Mouse (Mus musculus) embryonic facial prominence, embryonic 10.5 days (tissue): Measurements from ENCODE around the gene Wnk4. TPM values are rescaled to one million over a fixed set of nuclear protein-coding genes. Genes with fewer than 3 reads are reported as not detected.

Experiments
- DNase-seq: peaks from one replicate; pipeline ENCODE4 v3.0.0-alpha.2; 2017; ENCODE audit warnings: low spot score
- H3K27ac ChIP-seq: fragments of 300-500 bp; sonication (generic); replicated peaks from 2 replicates; pipeline ENCODE4 v1.5.1; 2016; ENCODE audit warnings: mild to moderate bottlenecking
- H3K27me3 ChIP-seq: fragments of 300-500 bp; sonication (generic); replicated peaks from 2 replicates; pipeline ENCODE4 v1.6.1; 2016; ENCODE audit warnings: low read depth, mild to moderate bottlenecking; ENCODE audit not compliant: poor library complexity, severe bottlenecking
- H3K36me3 ChIP-seq: fragments of 300-500 bp; sonication (generic); replicated peaks from 2 replicates; pipeline ENCODE4 v1.6.1; 2016; ENCODE audit warnings: mild to moderate bottlenecking, moderate library complexity
- H3K4me1 ChIP-seq: fragments of 300-500 bp; sonication (generic); 2 replicates; pipeline ENCODE4 v1.6.1; 2016
- H3K4me3 ChIP-seq: fragments of 300-500 bp; sonication (generic); 2 replicates; pipeline ENCODE4 v1.5.1; 2016; ENCODE audit warnings: mild to moderate bottlenecking, moderate library complexity
- H3K9me3 ChIP-seq: fragments of 300-500 bp; sonication (generic); 2 replicates; pipeline ENCODE4 v1.6.1; 2016; ENCODE audit warnings: mild to moderate bottlenecking
- WGBS: fragments of 180-500 bp; shearing (Covaris S2); methylation state at CpG from one replicate; pipeline ENCODE4 v1.1.7; 2016; 5-methylcytosine and 5-hydroxymethylcytosine counted together
- polyA plus RNA-seq: library from polyadenylated mRNA; unstranded; fragments of >200 nt; fragmentation: Nextera tagmentation; extraction: Ambion mirVana; gene quantifications from 2 replicates; pipeline ENCODE4 v1.2.1, GENCODE M21; 2016

The Wnk4 gene
- polyA plus RNA-seq, 1 experiment from 2014 or later = 8.3 TPM

DNA sequence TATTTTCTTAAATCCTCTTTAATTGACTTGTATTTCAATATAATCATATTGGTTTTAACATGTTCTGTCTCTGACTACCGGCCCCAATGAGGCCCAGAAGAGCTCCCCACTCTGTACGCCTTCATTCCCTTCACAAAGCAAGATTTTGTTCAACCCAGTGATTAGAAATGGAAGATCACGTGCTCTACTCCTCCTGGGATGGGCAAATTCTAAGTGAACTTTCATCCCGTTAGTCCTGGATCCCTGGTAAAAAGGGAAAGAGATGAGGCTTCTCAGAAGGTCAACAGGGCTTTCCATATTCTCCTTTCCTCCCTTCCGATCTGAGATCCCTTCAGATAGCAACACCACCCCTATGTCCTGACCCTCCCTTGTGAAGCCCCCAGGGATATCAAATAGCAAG is 29.8 kb upstream of the Wnk4 start:
- H3K36me3 ChIP-seq = no peaks in the 10 kb centered on the region
- H3K9me3 ChIP-seq = no peaks in the 10 kb centered on the region
- H3K4me1 ChIP-seq = peaks cover 47% of the 10 kb centered on the region
- peaks cover 5% of the 10 kb centered on the region; the same call in 1 of the 2 replicates for H3K27me3 ChIP-seq
- H3K27ac ChIP-seq = peak overlapping the region; percentile 86
- peak overlapping the region; percentile 38 for H3K4me3 ChIP-seq
- 11% methylated on average over 5 of the region's 5 CpGs for WGBS
- peak; percentile 17 for DNase-seq

DNA sequence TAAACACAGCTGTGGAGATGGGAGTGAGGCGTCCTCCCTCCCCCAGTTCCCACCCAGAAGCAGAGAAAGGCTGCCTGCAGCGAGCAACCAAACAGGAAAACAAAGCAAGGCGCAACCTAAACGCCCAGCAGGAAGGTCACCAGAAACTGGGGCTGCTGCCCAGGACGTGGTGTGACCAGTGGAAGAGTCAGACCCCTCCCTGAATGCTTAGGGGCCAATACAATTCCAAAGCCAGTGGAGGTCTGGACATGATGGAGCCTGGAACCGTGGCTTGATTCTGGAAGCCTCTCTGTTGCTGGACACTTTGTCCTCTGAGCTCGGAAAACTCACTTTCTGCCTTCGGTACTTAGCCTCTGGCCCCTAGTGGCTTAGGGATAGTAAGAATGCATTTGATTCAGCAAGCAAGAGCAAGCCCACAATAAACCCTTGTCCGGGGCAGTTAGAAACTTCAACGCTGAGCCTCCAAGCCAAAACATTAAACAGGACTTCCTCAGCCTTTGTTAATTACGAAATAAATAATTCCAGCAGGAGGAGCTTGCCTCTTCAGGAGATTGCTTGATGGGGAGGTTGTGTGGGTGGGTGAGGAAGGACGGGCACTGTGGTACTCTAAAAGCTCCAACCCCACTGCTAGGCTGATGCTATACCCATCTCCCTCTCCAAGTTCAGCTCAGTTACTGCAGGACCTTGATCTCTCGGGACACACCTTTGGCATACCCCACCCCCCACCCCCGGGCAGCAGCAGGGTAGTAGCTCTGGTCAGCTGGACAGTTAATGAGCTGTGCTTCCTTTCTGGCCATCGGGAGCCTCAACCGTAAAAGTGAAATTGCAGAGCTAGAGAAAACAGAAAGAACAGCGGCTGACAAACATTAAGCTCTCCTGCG is 29.1 kb upstream of the Wnk4 start:
- no peaks in the 10 kb centered on the region for H3K9me3 ChIP-seq
- no peaks in the 10 kb centered on the region for H3K36me3 ChIP-seq
- H3K27me3 ChIP-seq = peaks cover 5% of the 10 kb centered on the region; the same call in 1 of the 2 replicates
- H3K4me1 ChIP-seq = peaks cover 39% of the 10 kb centered on the region
- peak overlapping the region; percentile 38 for H3K4me3 ChIP-seq
- peak; percentile 56 for DNase-seq
- WGBS = 7% methylated on average over 18 of the region's 18 CpGs
- peak overlapping the region; percentile 86 for H3K27ac ChIP-seq

DNA sequence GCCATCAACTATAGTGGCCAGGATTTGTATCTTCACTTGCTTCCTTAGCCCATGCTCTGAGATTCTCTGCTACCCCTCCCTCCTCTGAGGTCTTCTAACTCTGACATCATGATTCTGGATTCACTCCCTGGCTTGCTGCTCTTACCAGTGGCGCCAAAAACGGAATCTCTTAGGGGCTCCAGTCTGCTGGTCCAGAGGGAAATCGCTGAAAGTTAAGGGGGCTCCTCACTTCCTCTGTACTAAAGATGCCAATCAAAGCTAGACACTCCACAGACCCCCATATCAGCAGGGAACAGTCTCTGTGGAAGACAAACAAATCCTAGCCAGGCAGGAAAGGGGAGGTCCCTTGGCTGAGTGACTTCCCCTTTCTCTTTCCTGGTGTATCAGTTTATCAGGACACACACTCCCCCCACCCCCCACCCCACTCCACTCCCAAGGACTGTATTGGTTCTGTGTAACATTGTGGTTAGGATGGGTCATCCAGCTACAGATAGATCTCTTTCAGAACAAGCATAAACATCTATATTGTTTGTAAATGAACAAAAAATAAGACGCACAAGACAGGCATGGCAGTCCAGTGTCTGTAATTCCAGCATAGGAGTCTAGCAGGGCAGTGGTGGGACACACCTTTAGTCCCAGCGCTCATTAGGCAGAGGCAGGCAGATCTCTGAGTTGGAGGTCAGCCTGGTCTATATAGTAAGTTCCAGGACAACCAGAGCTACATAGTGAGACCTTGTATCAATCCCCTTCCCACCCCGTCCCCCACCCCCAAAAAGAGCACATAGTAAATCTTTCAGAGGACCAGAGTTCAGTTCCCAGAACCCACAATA is 28.1 kb upstream of the Wnk4 start:
- 51% methylated on average over 6 of the region's 6 CpGs for WGBS
- H3K36me3 ChIP-seq = no peaks in the 10 kb centered on the region
- H3K27me3 ChIP-seq = peaks cover 5% of the 10 kb centered on the region; the same call in 1 of the 2 replicates
- H3K4me1 ChIP-seq = peaks cover 36% of the 10 kb centered on the region
- peak; percentile 23 for DNase-seq
- H3K4me3 ChIP-seq = peak overlapping the region; percentile 38
- H3K27ac ChIP-seq = peak overlapping the region; percentile 86
- H3K9me3 ChIP-seq = no peaks in the 10 kb centered on the region

DNA sequence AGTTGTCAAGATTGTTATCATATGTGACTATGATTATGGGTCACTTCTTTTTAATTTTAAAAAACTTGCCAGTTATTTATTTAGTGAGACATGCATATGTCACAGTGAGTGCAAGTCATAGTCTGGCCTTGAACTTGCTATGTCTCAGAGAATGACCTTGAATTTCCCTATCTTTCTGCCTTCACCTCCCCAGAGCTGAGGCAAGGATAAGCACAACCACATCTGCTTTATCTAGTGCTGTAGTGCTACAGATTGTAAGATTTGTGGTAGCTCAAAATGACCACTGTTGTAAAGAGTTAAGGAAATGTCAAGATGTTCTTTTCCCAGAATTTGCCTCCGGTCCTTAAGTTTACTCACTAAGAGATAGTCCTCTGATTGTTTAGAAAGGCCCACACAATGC is 27.1 kb upstream of the Wnk4 start:
- Histone ChIP-seq H3K27ac (no peak overlapping the region), H3K36me3 (no peaks in the 10 kb centered on the region), H3K27me3 (no peaks in the 10 kb centered on the region; the same call in 1 of the 2 replicates), H3K4me1 (peaks cover 45% of the 10 kb centered on the region), H3K9me3 (no peaks in the 10 kb centered on the region), H3K4me3 (no peak overlapping the region)
- 90% methylated on average over 1 of the region's 1 CpGs for WGBS
- no peak for DNase-seq

DNA sequence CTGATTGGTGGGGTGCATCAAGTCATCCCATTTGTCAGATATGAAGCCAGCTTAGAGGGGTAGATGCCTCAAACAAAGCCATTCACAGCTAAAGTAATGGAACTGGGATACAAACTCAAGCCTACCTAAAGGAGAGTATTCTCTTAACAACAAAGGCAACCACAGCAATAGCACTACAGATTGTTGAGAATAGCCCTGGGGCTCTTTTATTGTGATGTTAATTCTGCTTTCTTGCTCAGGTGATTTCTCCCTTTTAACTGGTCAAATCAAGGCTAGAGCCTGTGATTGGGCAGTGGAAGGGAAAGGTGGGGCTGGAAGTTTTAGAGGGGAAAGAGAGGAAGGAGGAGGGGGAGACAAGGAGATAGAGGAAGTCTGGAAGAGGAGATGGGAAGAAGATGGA is 26.2 kb upstream of the Wnk4 start:
- Histone ChIP-seq H3K27ac (no peak overlapping the region), H3K27me3 (no peaks in the 10 kb centered on the region; the same call in 1 of the 2 replicates), H3K9me3 (no peaks in the 10 kb centered on the region), H3K4me1 (peaks cover 47% of the 10 kb centered on the region), H3K4me3 (no peak overlapping the region), H3K36me3 (no peaks in the 10 kb centered on the region)
- no peak for DNase-seq

DNA sequence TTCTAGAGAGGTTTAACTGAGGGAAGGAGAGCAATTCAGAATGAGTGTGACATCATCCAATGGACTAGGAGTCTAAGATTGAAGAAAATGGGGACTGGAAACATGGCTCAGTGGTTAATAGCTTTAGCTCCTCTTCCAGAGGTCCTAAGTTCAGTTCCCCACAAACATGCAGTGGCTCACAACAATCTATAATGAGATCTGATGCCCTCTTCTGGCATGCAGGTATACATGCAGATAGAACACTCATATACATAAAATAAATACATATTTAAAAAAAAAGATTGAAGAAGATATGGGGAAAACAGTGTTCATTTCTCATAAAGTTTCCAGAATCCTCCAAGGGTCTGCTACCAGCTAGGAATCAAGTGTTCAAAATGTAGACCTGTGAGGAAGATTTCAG is 24.9 kb upstream of the Wnk4 start:
- Histone ChIP-seq H3K4me3 (no peak overlapping the region), H3K4me1 (peaks cover 34% of the 10 kb centered on the region), H3K36me3 (no peaks in the 10 kb centered on the region), H3K27ac (no peak overlapping the region), H3K9me3 (no peaks in the 10 kb centered on the region), H3K27me3 (no peaks in the 10 kb centered on the region)
- no peak for DNase-seq

DNA sequence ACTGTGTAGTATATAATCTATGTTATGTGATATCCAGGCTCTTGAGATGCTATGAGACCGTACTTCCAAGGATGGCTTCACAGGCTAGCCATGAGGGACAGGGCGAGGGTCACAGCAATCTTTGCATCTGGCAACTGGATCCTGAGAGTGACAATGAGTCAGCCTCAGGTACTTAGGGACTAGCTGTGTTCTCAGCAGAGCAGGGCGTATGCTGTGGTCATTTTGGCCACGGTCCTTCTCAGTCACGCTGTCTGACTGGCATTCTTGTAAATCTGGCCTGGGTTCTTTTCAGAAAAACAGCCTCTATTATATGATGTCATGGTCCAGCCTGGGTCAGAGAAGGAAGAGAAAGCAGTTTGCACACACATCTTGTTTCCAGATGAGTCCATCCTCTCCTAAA is 23.6 kb upstream of the Wnk4 start:
- WGBS = 91% methylated on average over 5 of the region's 5 CpGs
- Histone ChIP-seq H3K9me3 (no peaks in the 10 kb centered on the region), H3K27ac (no peak overlapping the region), H3K36me3 (no peaks in the 10 kb centered on the region), H3K4me3 (no peak overlapping the region), H3K27me3 (no peaks in the 10 kb centered on the region), H3K4me1 (peaks cover 22% of the 10 kb centered on the region)
- no peak for DNase-seq

DNA sequence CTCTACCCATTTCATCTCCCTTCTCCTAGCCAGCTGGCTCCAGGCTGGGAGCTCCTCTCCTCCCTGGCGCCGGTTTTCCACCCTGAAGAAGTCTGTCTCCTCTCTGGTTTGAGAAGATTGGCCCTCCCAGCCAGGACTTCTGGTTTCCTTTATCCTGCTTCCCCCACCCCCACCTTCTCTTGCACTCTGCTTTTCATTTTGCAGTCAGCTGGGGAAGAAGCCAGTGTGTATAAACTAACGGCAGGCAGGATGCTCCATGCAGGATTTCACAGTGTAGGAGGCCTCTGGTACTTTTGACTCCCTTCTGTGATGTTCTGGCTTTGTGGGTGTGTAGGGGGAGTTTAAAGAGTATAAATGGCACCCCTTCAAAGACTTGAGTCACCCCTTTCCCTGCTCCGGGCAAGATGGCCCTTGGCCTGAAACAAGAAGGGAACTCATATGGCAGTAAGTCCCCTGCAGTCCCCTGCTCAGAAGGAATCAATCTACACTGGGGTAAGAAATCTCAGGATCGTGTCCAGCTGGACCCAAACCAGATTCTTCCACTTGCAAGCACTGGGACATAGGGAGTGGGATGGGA is 22.2 kb upstream of the Wnk4 start:
- DNase-seq = peak; percentile 35
- no peaks in the 10 kb centered on the region for H3K27me3 ChIP-seq
- 34% methylated on average over 5 of the region's 5 CpGs for WGBS

DNA sequence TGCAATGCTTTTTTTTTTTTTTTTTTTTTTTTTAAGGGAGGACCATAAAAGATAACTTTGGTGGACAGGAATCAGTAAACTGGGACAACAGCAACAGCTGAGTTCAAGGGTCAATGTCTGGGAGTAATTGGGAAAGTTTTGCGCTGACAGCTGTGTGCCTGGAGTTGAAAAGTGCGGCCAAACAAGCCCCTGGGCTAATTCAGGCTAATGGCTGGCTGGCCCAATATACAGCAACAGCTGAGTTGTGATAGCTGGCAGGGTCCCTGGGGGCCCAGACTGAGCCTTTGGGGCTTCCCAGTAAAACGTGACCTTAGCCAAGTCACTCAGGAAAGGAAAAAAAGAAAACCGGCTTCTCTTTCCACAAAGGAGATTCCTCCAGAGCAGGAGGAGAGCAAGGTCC is 15.3 kb upstream of the Wnk4 start:
- H3K9me3 ChIP-seq = no peaks in the 10 kb centered on the region
- 18% methylated on average over 4 of the region's 4 CpGs for WGBS
- H3K36me3 ChIP-seq = no peaks in the 10 kb centered on the region
- peaks cover 50% of the 10 kb centered on the region for H3K4me1 ChIP-seq
- H3K27me3 ChIP-seq = peaks cover 46% of the 10 kb centered on the region
- peak overlapping the region; percentile 82 for H3K4me3 ChIP-seq
- H3K27ac ChIP-seq = peak overlapping the region; percentile 88
- peak; percentile 83 for DNase-seq

More for the DNA sequence above, 22.2 kb upstream of the Wnk4 start:
- H3K9me3 ChIP-seq = no peaks in the 10 kb centered on the region
- peaks cover 15% of the 10 kb centered on the region for H3K4me1 ChIP-seq
- H3K27ac ChIP-seq = peak overlapping the region; percentile 68
- no peaks in the 10 kb centered on the region for H3K36me3 ChIP-seq
- H3K4me3 ChIP-seq = no peak overlapping the region

DNA sequence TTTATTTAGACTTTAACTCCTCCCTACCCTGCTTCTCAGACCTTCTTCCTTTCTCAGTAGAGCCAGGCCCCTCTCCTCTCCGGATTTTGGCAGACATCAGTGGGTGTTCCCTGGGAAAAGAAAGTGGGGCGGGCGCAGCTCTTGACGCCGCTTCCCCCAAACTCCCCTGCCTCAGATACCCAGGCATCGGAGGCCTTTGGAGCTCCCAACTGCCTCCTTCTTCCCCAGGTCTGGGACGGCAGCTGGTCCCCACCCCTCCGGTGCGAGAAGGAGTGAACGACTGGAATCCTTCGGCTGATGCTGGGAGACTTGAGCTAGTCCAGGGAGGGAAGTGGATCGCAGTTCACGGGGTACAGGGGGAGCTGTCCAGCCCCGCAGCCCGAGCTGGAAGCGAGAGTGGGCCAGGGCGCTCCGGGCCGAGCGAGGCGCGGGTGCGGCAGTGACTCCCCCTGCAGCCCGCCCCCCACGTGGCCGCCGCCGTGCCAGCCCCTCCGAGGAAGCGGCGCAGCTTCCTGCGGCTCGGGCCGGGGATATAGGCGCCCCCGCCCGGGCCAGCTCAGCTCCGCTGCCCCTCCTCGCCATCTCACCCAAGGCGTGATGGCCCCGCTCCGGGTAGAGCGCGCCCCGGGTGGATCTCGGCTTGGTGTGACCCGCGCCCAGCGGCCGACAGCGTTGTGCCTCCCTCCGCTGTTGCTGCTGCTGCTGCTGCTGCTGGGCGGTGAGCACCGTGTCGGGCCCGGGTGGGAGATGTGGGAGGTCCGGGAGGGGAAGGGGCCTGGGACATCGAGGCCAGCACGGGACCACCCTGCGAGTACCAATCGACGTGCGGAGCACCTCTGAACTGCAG is 14.3 kb upstream of the Wnk4 start, which contains the start of gene Ramp2:
Gene Ramp2 (plus strand): TSS at position 174 of the 847 bp plus-strand sequence.
- Histone ChIP-seq H3K4me1 (peaks cover 50% of the 10 kb centered on the region), H3K27ac (peak within 1 kb of the TSS; percentile 88), H3K4me3 (peak within 1 kb of the TSS; percentile 82), H3K36me3 (no peaks in the 10 kb centered on the region), H3K9me3 (no peaks in the 10 kb centered on the region), H3K27me3 (peaks cover 46% of the 10 kb centered on the region)
- DNase-seq = peak; percentile 75
- under 1% methylated on average over 63 of the region's 63 CpGs for WGBS

DNA sequence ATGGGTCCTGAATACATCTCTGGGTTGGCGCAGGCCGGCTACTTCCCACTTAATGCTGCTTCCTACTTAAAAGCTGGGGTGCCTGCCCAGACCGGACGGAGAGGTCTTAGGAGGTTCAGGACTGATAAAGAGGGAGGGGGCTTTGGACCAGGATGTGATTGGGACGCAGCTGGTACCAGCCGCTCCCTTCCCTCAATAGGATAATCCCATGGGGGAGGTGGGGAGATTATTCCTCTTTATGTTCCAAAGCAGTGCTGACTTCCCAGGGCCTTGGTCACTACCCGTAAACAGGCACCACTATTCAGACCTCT is 13.7 kb upstream of the Wnk4 start:
- DNase-seq = no peak
- H3K4me3 ChIP-seq = peak overlapping the region; percentile 82
- H3K27me3 ChIP-seq = peaks cover 46% of the 10 kb centered on the region
- 5% methylated on average over 7 of the region's 7 CpGs for WGBS
- no peaks in the 10 kb centered on the region for H3K36me3 ChIP-seq
- H3K9me3 ChIP-seq = no peaks in the 10 kb centered on the region
- peak overlapping the region; percentile 88 for H3K27ac ChIP-seq
- peaks cover 50% of the 10 kb centered on the region for H3K4me1 ChIP-seq
